Mouse (Mus musculus) B cell, adult 2 months (primary cell): ENCODE measurements around the gene Tnnt1.
A peak's percentile ranks its signal among the peaks of the same experiment; 100 is the strongest.
"Not testable (repeated sequence)": the region's sequence is repeated elsewhere in the genome, so short reads cannot be mapped to it uniquely, and the experiment has no call there.

ENCODE experiments used
- DNase-seq, 2 experiments: peaks; one replicate each; pipeline ENCODE4 v3.0.0; 2022

Gene Tnnt1

GRCm38 (mm10) chr7:4516332-4517050 is at the start of gene Tnnt1:
Tnnt1 (minus strand) TSS chr7:4516382.
- no peak for DNase-seq

GRCm38 (mm10) chr7:4562660-4563059 is 46.5 kb upstream of the Tnnt1 start:
- peak in 1 of 2 experiments; percentile 12 for DNase-seq

- DNase-seq: no peak
Observed at GRCm38 (mm10) chr7:4557167-4557560, 41.0 kb upstream of the Tnnt1 start.

GRCm38 (mm10) chr7:4556256-4557166 is 40.3 kb upstream of the Tnnt1 start:
- DNase-seq: peak; percentile 84 to 85

- DNase-seq: no peak
Observed at GRCm38 (mm10) chr7:4547221-4547641, 31.0 kb upstream of the Tnnt1 start, which contains the start of gene Syt5. Syt5 (minus strand) TSS chr7:4547541.

- peak; percentile 5 to 34 for DNase-seq
Observed at GRCm38 (mm10) chr7:4546591-4547131, 30.5 kb upstream of the Tnnt1 start.

- DNase-seq: no peak
Observed at GRCm38 (mm10) chr7:4546050-4546449, 29.9 kb upstream of the Tnnt1 start.

- DNase-seq: no peak
Observed at GRCm38 (mm10) chr7:4542013-4542412, 25.8 kb upstream of the Tnnt1 start.

- no peak for DNase-seq
Observed at GRCm38 (mm10) chr7:4541344-4541743, 25.2 kb upstream of the Tnnt1 start.

- DNase-seq: no peak
Observed at GRCm38 (mm10) chr7:4539019-4539418, 22.8 kb upstream of the Tnnt1 start.

GRCm38 (mm10) chr7:4537181-4537580 is 21.0 kb upstream of the Tnnt1 start:
- no peak for DNase-seq

GRCm38 (mm10) chr7:4536369-4536768 is 20.2 kb upstream of the Tnnt1 start:
- DNase-seq: no peak

- DNase-seq: no peak
Observed at GRCm38 (mm10) chr7:4532005-4532729, 16.0 kb upstream of the Tnnt1 start, which contains the start of gene Dnaaf3. Dnaaf3 (minus strand) TSS chr7:4532453.

- not testable (repeated sequence) for DNase-seq
Observed at GRCm38 (mm10) chr7:4530166-4530565, 14.0 kb upstream of the Tnnt1 start.

GRCm38 (mm10) chr7:4527302-4527689 is 11.1 kb upstream of the Tnnt1 start:
- no peak for DNase-seq

- DNase-seq: peak; percentile 76 to 81
Observed at GRCm38 (mm10) chr7:4526341-4527301, 10.4 kb upstream of the Tnnt1 start.

GRCm38 (mm10) chr7:4524212-4524922 is 8.2 kb upstream of the Tnnt1 start, which contains the start of gene Tnni3:
Tnni3 (minus strand) TSS chr7:4524229.
- peak; percentile 65 for DNase-seq

- DNase-seq: no peak
Observed at GRCm38 (mm10) chr7:4523205-4524130, 7.3 kb upstream of the Tnnt1 start.

GRCm38 (mm10) chr7:4522292-4522691 is 6.1 kb upstream of the Tnnt1 start:
- DNase-seq: no peak
